ENCODE assay signal across 7 mouse cellular contexts in the genomic region with DNA sequence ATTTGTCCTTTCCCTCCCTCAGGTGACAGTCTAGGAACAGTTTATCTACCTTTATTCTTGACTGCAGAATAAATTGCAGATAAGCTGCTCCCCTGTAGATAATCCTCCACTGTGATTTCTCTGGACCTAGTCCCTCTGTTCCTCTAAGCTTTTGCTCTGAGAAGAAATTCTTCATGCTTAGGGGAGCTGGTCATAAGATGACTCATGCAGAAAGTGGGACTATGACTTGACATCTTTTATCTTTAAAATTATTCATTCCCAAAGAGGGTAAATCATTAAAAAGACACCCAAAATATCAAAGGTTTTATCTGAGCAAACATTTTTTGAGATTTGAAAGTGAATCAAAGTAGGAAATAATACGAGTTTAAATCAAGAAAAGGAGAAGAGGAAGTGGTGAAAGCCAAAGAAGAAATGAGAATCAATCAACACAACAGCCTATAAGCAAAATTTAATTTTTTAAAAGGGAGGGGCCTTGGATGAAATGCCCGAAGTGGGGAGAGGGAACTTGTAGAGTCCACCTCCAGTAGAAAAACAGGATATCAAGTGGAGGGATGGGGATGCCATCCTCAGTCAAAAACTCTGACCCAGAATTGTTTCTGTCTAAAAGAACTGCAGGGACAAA.
"Had no signal": no experiment of that assay in that cellular context is flagged by ENCODE, and none has a peak within 500 bp of the region (broad histone marks: within the 10 kb centered on the region; RNA-seq: fewer than 3 reads in every experiment).

No protein-coding gene starts in this region.

- ATAC-seq: intestine, embryonic 16.5 days; midbrain, embryonic 15.5 days had no signal

- DNase-seq: kidney, adult 8-10 months; kidney, postnatal 36 days; left cerebral cortex, postnatal 4 days; lung, adult 18-20 months; thymus, postnatal 25 days had no signal
